Mouse (Mus musculus) retina, adult 2 months (tissue): ENCODE measurements around the gene Cux1.

ENCODE experiments used
- DNase-seq: peaks from one replicate; pipeline ENCODE4 v3.0.0-alpha.2; 2012; ENCODE audit warnings: low read depth, low spot score

The Cux1 gene

GRCm38 (mm10) chr5:136567176-136568025 is at the start of gene Cux1:
Gene Cux1, minus strand, starts transcription at chr5:136567490.
- DNase-seq = no peak

- no peak for DNase-seq
Measured at GRCm38 (mm10) chr5:136612391-136612790, 45.1 kb upstream of the Cux1 start.

GRCm38 (mm10) chr5:136608814-136609434 is 41.6 kb upstream of the Cux1 start:
- no peak for DNase-seq

GRCm38 (mm10) chr5:136605144-136605543 is 37.9 kb upstream of the Cux1 start:
- DNase-seq = no peak

GRCm38 (mm10) chr5:136603176-136603964 is 36.1 kb upstream of the Cux1 start:
- no peak for DNase-seq

- DNase-seq = no peak
Measured at GRCm38 (mm10) chr5:136600511-136600910, 33.2 kb upstream of the Cux1 start.

- DNase-seq = no peak
Measured at GRCm38 (mm10) chr5:136594896-136595540, 27.7 kb upstream of the Cux1 start.

GRCm38 (mm10) chr5:136591816-136592499 is 24.7 kb upstream of the Cux1 start:
- DNase-seq = no peak

- DNase-seq = no peak
Measured at GRCm38 (mm10) chr5:136589002-136589401, 21.7 kb upstream of the Cux1 start.

- no peak for DNase-seq
Measured at GRCm38 (mm10) chr5:136588471-136588870, 21.2 kb upstream of the Cux1 start.

- no peak for DNase-seq
Measured at GRCm38 (mm10) chr5:136584676-136585285, 17.5 kb upstream of the Cux1 start.

GRCm38 (mm10) chr5:136583666-136584464 is 16.6 kb upstream of the Cux1 start:
- no peak for DNase-seq

- no peak for DNase-seq
Measured at GRCm38 (mm10) chr5:136583256-136583655, 16.0 kb upstream of the Cux1 start.

GRCm38 (mm10) chr5:136582201-136582600 is 14.9 kb upstream of the Cux1 start:
- DNase-seq = no peak

- no peak for DNase-seq
Measured at GRCm38 (mm10) chr5:136581625-136582024, 14.3 kb upstream of the Cux1 start.

- no peak for DNase-seq
Measured at GRCm38 (mm10) chr5:136581166-136581565, 13.9 kb upstream of the Cux1 start.

GRCm38 (mm10) chr5:136578201-136578600 is 10.9 kb upstream of the Cux1 start:
- no peak for DNase-seq

- DNase-seq = no peak
Measured at GRCm38 (mm10) chr5:136570171-136570570, 2.9 kb upstream of the Cux1 start.

- DNase-seq = no peak
Measured at GRCm38 (mm10) chr5:136568776-136569175, 1.5 kb upstream of the Cux1 start.
